Mouse (Mus musculus): ENCODE results near the gene 1810024B03Rik. TPM values are rescaled to one million over a fixed set of nuclear protein-coding genes. Genes with fewer than 3 reads are reported as not detected.

The 1810024B03Rik gene
- polyA plus RNA-seq, 1 experiment from 2014 or later = 1.9 TPM

DNA sequence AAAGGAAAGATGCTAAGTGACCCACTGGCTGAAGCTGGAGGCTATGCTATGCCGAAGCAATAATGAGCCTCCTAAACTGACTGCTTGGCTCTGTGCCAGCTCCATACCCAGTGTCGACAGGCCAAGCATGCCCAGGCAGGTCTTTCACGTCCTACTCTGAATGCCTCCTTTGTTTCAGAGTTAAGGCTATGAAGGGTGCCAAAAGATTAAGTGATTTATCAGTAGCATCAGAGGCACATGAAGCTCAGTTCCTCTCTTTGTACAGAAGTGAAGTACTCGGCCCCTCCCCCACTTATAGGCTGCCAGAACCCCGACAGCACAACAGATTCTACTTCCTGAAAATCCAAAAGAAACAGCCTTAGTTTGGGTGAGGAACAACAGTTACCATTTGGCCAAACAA, 71.1 kb downstream of the 1810024B03Rik start:
- H3K9ac ChIP-seq (ENCODE audit: low read length) = no peak overlapping the region
- 19% methylated on average over 5 of the region's 5 CpGs for WGBS
- H3K4me2 ChIP-seq (ENCODE audit: low read depth) = no peak overlapping the region
- H3K27me3 ChIP-seq (ENCODE audit: control insufficient read depth, insufficient read depth, low read length) = no peaks in the 10 kb centered on the region
- H3K4me3 ChIP-seq (ENCODE audit: low read depth, low read length) = no peak overlapping the region
- ATAC-seq (ENCODE audit: insufficient read depth, low FRiP score, low TSS enrichment) (peak; percentile 69), DNase-seq (ENCODE audit: low spot score) (peak; percentile 75)
- peak overlapping the region; percentile 61; the same call in 1 of the 2 replicates for H3K27ac ChIP-seq (ENCODE audit: low read depth, low read length)
- peaks cover 10% of the 10 kb centered on the region for H3K4me1 ChIP-seq (ENCODE audit: control insufficient read depth, insufficient read depth, low read length)
- no peaks in the 10 kb centered on the region for H3K9me3 ChIP-seq (ENCODE audit: control insufficient read depth, low read length)
- H3K36me3 ChIP-seq (ENCODE audit: control insufficient read depth, insufficient read depth, low read length) = no peaks in the 10 kb centered on the region; the same call in 1 of the 2 replicates

Other genes with a start within 250 kb of the 1810024B03Rik start
- 9.0 and 10.7 TPM in 2 replicates for gene Ap4e1, start 199.6 kb downstream of the 1810024B03Rik start, polyA plus RNA-seq (2014; fragmentation: Nextera tagmentation; extraction: Ambion mirVana)
- 19.8 and 20.0 TPM in 2 replicates for gene Blvra, start 137.6 kb downstream of the 1810024B03Rik start, polyA plus RNA-seq (2014; fragmentation: Nextera tagmentation; extraction: Ambion mirVana)
- 96.7 and 103 TPM in 2 replicates for gene Ncaph, start 74.3 kb downstream of the 1810024B03Rik start, polyA plus RNA-seq (2014; fragmentation: Nextera tagmentation; extraction: Ambion mirVana)
- gene Itpripl1, start 64.8 kb downstream of the 1810024B03Rik start, polyA plus RNA-seq (2014; fragmentation: Nextera tagmentation; extraction: Ambion mirVana) = 15.6 and 15.7 TPM in 2 replicates
- 100 and 110 TPM in 2 replicates for gene Snrnp200, start 106 bp upstream of the 1810024B03Rik start, polyA plus RNA-seq (2014; fragmentation: Nextera tagmentation; extraction: Ambion mirVana)
- gene Ciao1, start 39.5 kb upstream of the 1810024B03Rik start, polyA plus RNA-seq (2014; fragmentation: Nextera tagmentation; extraction: Ambion mirVana) = 58.8 and 72.2 TPM in 2 replicates
- gene Tmem127, start 39.6 kb upstream of the 1810024B03Rik start, polyA plus RNA-seq (2014; fragmentation: Nextera tagmentation; extraction: Ambion mirVana) = 27.4 and 30.4 TPM in 2 replicates
- gene Stard7, start 61.9 kb upstream of the 1810024B03Rik start, polyA plus RNA-seq (2014; fragmentation: Nextera tagmentation; extraction: Ambion mirVana) = 80.2 and 84.7 TPM in 2 replicates
- 7.0 TPM in 2 replicates for gene Dusp2, start 127.9 kb upstream of the 1810024B03Rik start, polyA plus RNA-seq (2014; fragmentation: Nextera tagmentation; extraction: Ambion mirVana)
- not detected in 2 replicates for gene Astl, start 130.4 kb upstream of the 1810024B03Rik start, polyA plus RNA-seq (2014; fragmentation: Nextera tagmentation; extraction: Ambion mirVana)
- 2.0 and 2.8 TPM in 2 replicates for gene Adra2b, start 154.9 kb upstream of the 1810024B03Rik start, polyA plus RNA-seq (2014; fragmentation: Nextera tagmentation; extraction: Ambion mirVana)
- gene Gpat2, start 216.9 kb upstream of the 1810024B03Rik start, polyA plus RNA-seq (2014; fragmentation: Nextera tagmentation; extraction: Ambion mirVana) = 0.08 TPM in 1 of 2 replicates, not detected in the other
- gene Fahd2a, start 236.3 kb upstream of the 1810024B03Rik start, polyA plus RNA-seq (2014; fragmentation: Nextera tagmentation; extraction: Ambion mirVana) = 22.7 and 24.8 TPM in 2 replicates